Mouse (Mus musculus): ENCODE data around the gene Vmn1r176.
"Not testable (repeated sequence)": the region's sequence is repeated elsewhere in the genome, so short reads cannot be mapped to it uniquely, and the experiment has no call there.

Vmn1r176 gene

DNA sequence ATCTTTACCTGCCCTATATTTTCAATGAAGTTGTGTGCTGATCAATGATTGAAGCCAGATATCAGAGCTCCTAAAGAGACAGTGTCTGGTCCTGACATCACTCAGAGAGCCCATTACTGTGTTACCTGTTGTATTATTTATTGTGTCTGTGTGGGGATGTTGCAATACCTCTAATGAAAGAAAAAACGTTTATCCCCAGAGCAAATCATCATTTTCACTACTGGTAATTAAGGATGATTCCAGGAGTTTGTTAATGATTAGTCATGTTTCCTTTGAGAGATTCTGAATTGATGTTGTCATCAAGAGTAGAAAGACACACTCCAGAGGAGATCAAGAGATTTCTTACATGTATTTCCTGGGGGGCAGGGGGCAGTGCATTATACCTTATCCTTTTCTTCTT lies at the start of gene Vmn1r176:
Gene Vmn1r176, minus strand, starts transcription at position 101 of the 400 bp plus-strand sequence.
- DNase-seq = not testable (repeated sequence)

- DNase-seq = not testable (repeated sequence)
These were observed 39.7 kb upstream of the Vmn1r176 start for GRCm38 (mm10) chr7:23876918-23877317.

- DNase-seq = not testable (repeated sequence)
These were observed 29.2 kb upstream of the Vmn1r176 start, which contains the start of gene Vmn1r177 for GRCm38 (mm10) chr7:23866349-23866748. Gene Vmn1r177 (minus strand): TSS chr7:23866449.

DNA sequence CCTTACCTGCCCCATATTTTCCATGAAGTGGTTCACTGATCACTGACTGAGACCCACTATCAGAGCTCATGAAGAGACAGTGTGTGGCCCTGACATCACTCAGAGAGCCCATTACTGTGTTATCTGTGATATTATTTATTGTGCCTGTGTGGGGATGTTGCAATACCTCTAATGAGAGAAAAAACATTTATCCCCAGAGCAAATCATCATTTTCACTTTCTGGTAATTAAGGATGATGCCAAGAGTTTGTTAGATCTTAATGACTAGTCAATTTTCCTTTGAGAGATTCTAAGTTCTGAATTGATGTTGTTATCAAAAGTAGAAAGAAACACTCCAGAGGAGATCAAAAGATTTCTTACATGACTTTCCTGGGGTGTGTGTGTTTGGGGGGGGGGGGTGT lies 26.6 kb downstream of the Vmn1r176 start, which contains the start of gene Vmn1r175:
Gene Vmn1r175, minus strand, starts transcription at position 101 of the 400 bp plus-strand sequence.
- DNase-seq = not testable (repeated sequence)

DNA sequence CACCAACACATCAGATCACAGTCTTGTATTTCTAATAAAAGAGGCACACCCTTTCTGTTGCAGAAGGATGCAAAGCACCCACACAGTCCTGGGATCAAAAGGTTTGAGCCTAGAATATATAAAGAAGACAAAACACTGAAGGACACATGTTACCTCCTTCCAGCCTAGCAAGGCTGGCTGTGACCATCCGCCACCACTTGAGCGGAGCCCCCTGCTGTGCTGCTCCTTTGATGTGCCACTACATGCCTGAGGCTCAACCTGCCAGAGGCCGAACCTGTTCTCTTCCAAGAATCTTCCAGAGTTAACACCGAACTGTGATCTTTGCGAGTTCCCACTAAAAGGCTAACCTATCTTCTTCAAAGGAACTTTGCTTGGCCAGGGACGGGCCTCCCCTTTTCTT lies 52.6 kb downstream of the Vmn1r176 start:
- DNase-seq = no peak

Measured in spleen, adult 18-20 months (tissue).